Mouse (Mus musculus): ENCODE measurements around the gene Pkig.

Gene Pkig

GRCm38 (mm10) chr2:163756723-163757122, 98.5 kb downstream of the Pkig start:
- no peak for DNase-seq (ENCODE audit: low spot score in 2 of 2)

GRCm38 (mm10) chr2:163758146-163758545, 100.0 kb downstream of the Pkig start:
- DNase-seq (ENCODE audit: low spot score in 2 of 2): no peak

- DNase-seq (ENCODE audit: low spot score in 2 of 2): no peak
Measured at GRCm38 (mm10) chr2:163760589-163760988, 102.4 kb downstream of the Pkig start.

GRCm38 (mm10) chr2:163761402-163761801, 103.2 kb downstream of the Pkig start:
- DNase-seq (ENCODE audit: low spot score in 2 of 2): no peak

- no peak for DNase-seq (ENCODE audit: low spot score in 2 of 2)
Measured at GRCm38 (mm10) chr2:163766261-163766660, 108.1 kb downstream of the Pkig start.

GRCm38 (mm10) chr2:163766890-163767289, 108.7 kb downstream of the Pkig start:
- no peak for DNase-seq (ENCODE audit: low spot score in 2 of 2)

- DNase-seq (ENCODE audit: low spot score in 2 of 2): no peak
Measured at GRCm38 (mm10) chr2:163770731-163771130, 112.5 kb downstream of the Pkig start.

Data from natural killer cell, adult 2 months (primary cell).